Mouse (Mus musculus): ENCODE measurements around the gene Hdac9. TPM values are rescaled to one million over a fixed set of nuclear protein-coding genes. Genes with fewer than 3 reads are reported as not detected.

The Hdac9 gene
- polyA plus RNA-seq, 1 experiment from 2014 or later, result 7.6 TPM

- DNase-seq (no peak), ATAC-seq (ENCODE audit: insufficient read depth) (no peak)
- Histone ChIP-seq H3K36me3 (ENCODE audit: insufficient read depth) (no peaks in the 10 kb centered on the region), H3K9ac (no peak overlapping the region), H3K27ac (ENCODE audit: low read depth) (no peak overlapping the region), H3K4me2 (no peak overlapping the region), H3K4me3 (ENCODE audit: low read depth, low read length) (no peak overlapping the region), H3K27me3 (ENCODE audit: insufficient read depth, low read length) (no peaks in the 10 kb centered on the region), H3K9me3 (ENCODE audit: low read depth, low read length) (no peaks in the 10 kb centered on the region), H3K4me1 (ENCODE audit: insufficient read depth) (no peaks in the 10 kb centered on the region)
- 80% methylated on average over 8 of the region's 8 CpGs for WGBS
- no peak for TF ChIP-seq CTCF (IDR thresholded peaks at IDR 0.05; ENCODE audit: low read depth)
These were observed 16.7 kb downstream of the Hdac9 start for GRCm38 (mm10) chr12:34900241-34900640.

GRCm38 (mm10) chr12:34894867-34895266 lies 22.0 kb downstream of the Hdac9 start:
- Histone ChIP-seq H3K27ac (ENCODE audit: low read depth) (no peak overlapping the region), H3K4me1 (ENCODE audit: insufficient read depth) (no peaks in the 10 kb centered on the region), H3K4me3 (ENCODE audit: low read depth, low read length) (no peak overlapping the region), H3K4me2 (no peak overlapping the region), H3K9me3 (ENCODE audit: low read depth, low read length) (no peaks in the 10 kb centered on the region), H3K9ac (no peak overlapping the region), H3K27me3 (ENCODE audit: insufficient read depth, low read length) (no peaks in the 10 kb centered on the region), H3K36me3 (ENCODE audit: insufficient read depth) (no peaks in the 10 kb centered on the region)
- TF ChIP-seq CTCF (IDR thresholded peaks at IDR 0.05; ENCODE audit: low read depth), result 0 out of 2 replicates have a peak, but pooled peaks have one; percentile 15
- 69% methylated on average over 5 of the region's 5 CpGs for WGBS
- DNase-seq (no peak), ATAC-seq (ENCODE audit: insufficient read depth) (no peak)

GRCm38 (mm10) chr12:34888694-34889093 lies 28.2 kb downstream of the Hdac9 start:
- TF ChIP-seq CTCF (IDR thresholded peaks at IDR 0.05; ENCODE audit: low read depth), result no peak
- ATAC-seq (ENCODE audit: insufficient read depth) (no peak), DNase-seq (no peak)
- Histone ChIP-seq H3K4me1 (ENCODE audit: insufficient read depth) (no peaks in the 10 kb centered on the region), H3K4me2 (no peak overlapping the region), H3K27me3 (ENCODE audit: insufficient read depth, low read length) (no peaks in the 10 kb centered on the region), H3K27ac (ENCODE audit: low read depth) (no peak overlapping the region), H3K9ac (no peak overlapping the region), H3K9me3 (ENCODE audit: low read depth, low read length) (no peaks in the 10 kb centered on the region), H3K36me3 (ENCODE audit: insufficient read depth) (no peaks in the 10 kb centered on the region), H3K4me3 (ENCODE audit: low read depth, low read length) (no peak overlapping the region)
- WGBS, result 77% methylated on average over 4 of the region's 4 CpGs

- no peak for DNase-seq
- 62% methylated on average over 2 of the region's 2 CpGs for WGBS
- TF ChIP-seq CTCF (IDR thresholded peaks at IDR 0.05; ENCODE audit: low read depth), result no peak
- no peaks in the 10 kb centered on the region for H3K4me1 ChIP-seq (ENCODE audit: insufficient read depth)
- no peaks in the 10 kb centered on the region for H3K9me3 ChIP-seq (ENCODE audit: low read depth, low read length)
- no peak overlapping the region for H3K9ac ChIP-seq
- no peak for ATAC-seq (ENCODE audit: insufficient read depth)
- no peak overlapping the region for H3K4me3 ChIP-seq (ENCODE audit: low read depth, low read length)
- H3K36me3 ChIP-seq (ENCODE audit: insufficient read depth), result no peaks in the 10 kb centered on the region
- no peak overlapping the region for H3K27ac ChIP-seq (ENCODE audit: low read depth)
- H3K27me3 ChIP-seq (ENCODE audit: insufficient read depth, low read length), result no peaks in the 10 kb centered on the region
- H3K4me2 ChIP-seq, result no peak overlapping the region
These were observed 42.0 kb downstream of the Hdac9 start for GRCm38 (mm10) chr12:34874926-34875325.

- ATAC-seq (ENCODE audit: insufficient read depth) (no peak), DNase-seq (no peak)
- H3K4me3 ChIP-seq (ENCODE audit: low read depth, low read length), result no peak overlapping the region
- no peak overlapping the region for H3K9ac ChIP-seq
- no peak overlapping the region for H3K4me2 ChIP-seq
- H3K27ac ChIP-seq (ENCODE audit: low read depth), result no peak overlapping the region
- H3K36me3 ChIP-seq (ENCODE audit: insufficient read depth), result no peaks in the 10 kb centered on the region
- TF ChIP-seq CTCF (IDR thresholded peaks at IDR 0.05; ENCODE audit: low read depth), result no peak
- H3K4me1 ChIP-seq (ENCODE audit: insufficient read depth), result no peaks in the 10 kb centered on the region
- no peaks in the 10 kb centered on the region for H3K27me3 ChIP-seq (ENCODE audit: insufficient read depth, low read length)
- 63% methylated on average over 7 of the region's 7 CpGs for WGBS
- no peaks in the 10 kb centered on the region for H3K9me3 ChIP-seq (ENCODE audit: low read depth, low read length)
These were observed 45.9 kb downstream of the Hdac9 start for GRCm38 (mm10) chr12:34871028-34871427.

- no peaks in the 10 kb centered on the region for H3K9me3 ChIP-seq (ENCODE audit: low read depth, low read length)
- H3K27me3 ChIP-seq (ENCODE audit: insufficient read depth, low read length), result no peaks in the 10 kb centered on the region
- no peak overlapping the region for H3K9ac ChIP-seq
- H3K4me3 ChIP-seq (ENCODE audit: low read depth, low read length), result no peak overlapping the region
- no peaks in the 10 kb centered on the region for H3K36me3 ChIP-seq (ENCODE audit: insufficient read depth)
- 89% methylated on average over 4 of the region's 4 CpGs for WGBS
- H3K4me2 ChIP-seq, result no peak overlapping the region
- ATAC-seq (ENCODE audit: insufficient read depth) (no peak), DNase-seq (no peak)
- no peak overlapping the region for H3K27ac ChIP-seq (ENCODE audit: low read depth)
- no peak for TF ChIP-seq CTCF (IDR thresholded peaks at IDR 0.05; ENCODE audit: low read depth)
- H3K4me1 ChIP-seq (ENCODE audit: insufficient read depth), result no peaks in the 10 kb centered on the region
These were observed 75.7 kb downstream of the Hdac9 start for GRCm38 (mm10) chr12:34841196-34841595.

GRCm38 (mm10) chr12:34837318-34837717 lies 79.6 kb downstream of the Hdac9 start:
- no peak for ATAC-seq (ENCODE audit: insufficient read depth)
- no peak for DNase-seq
- 41% methylated on average over 5 of the region's 5 CpGs for WGBS
- H3K9me3 ChIP-seq (ENCODE audit: low read depth, low read length), result no peaks in the 10 kb centered on the region
- H3K4me1 ChIP-seq (ENCODE audit: insufficient read depth), result no peaks in the 10 kb centered on the region
- H3K27me3 ChIP-seq (ENCODE audit: insufficient read depth, low read length), result no peaks in the 10 kb centered on the region
- H3K27ac ChIP-seq (ENCODE audit: low read depth), result no peak overlapping the region
- TF ChIP-seq CTCF (IDR thresholded peaks at IDR 0.05; ENCODE audit: low read depth), result no peak
- H3K36me3 ChIP-seq (ENCODE audit: insufficient read depth), result no peaks in the 10 kb centered on the region
- H3K4me2 ChIP-seq, result no peak overlapping the region
- no peak overlapping the region for H3K9ac ChIP-seq
- no peak overlapping the region for H3K4me3 ChIP-seq (ENCODE audit: low read depth, low read length)

- ATAC-seq (ENCODE audit: insufficient read depth), result no peak
- Histone ChIP-seq H3K27me3 (ENCODE audit: insufficient read depth, low read length) (no peaks in the 10 kb centered on the region), H3K4me1 (ENCODE audit: insufficient read depth) (no peaks in the 10 kb centered on the region), H3K36me3 (ENCODE audit: insufficient read depth) (no peaks in the 10 kb centered on the region), H3K4me3 (ENCODE audit: low read depth, low read length) (no peak overlapping the region), H3K9me3 (ENCODE audit: low read depth, low read length) (no peaks in the 10 kb centered on the region), H3K9ac (no peak overlapping the region), H3K4me2 (no peak overlapping the region), H3K27ac (ENCODE audit: low read depth) (no peak overlapping the region)
- TF ChIP-seq CTCF (IDR thresholded peaks at IDR 0.05; ENCODE audit: low read depth), result no peak
- DNase-seq, result no peak
- WGBS, result 24% methylated on average over 1 of the region's 1 CpGs
These were observed 80.0 kb downstream of the Hdac9 start for GRCm38 (mm10) chr12:34836864-34837263.

All from lung, embryonic 14.5 days (tissue).